Mouse (Mus musculus) liver, postnatal 0 days (tissue): ENCODE results near the gene Tsc22d1.

ENCODE experiments used
- CTCF ChIP-seq: sonication (generic); IDR thresholded peaks from 2 replicates; pipeline ENCODE4 v1.5.1; 2016; ENCODE audit warnings: antibody characterized with exemption, low read depth
- EP300 ChIP-seq: IDR thresholded peaks from 2 replicates; pipeline ENCODE4 v1.6.1; 2016; ENCODE audit warnings: antibody characterized with exemption, low read depth, mild to moderate bottlenecking

- TF ChIP-seq CTCF: no peak
- TF ChIP-seq EP300: no peak
These were observed 126.6 kb downstream of the Tsc22d1 start for GRCm38 (mm10) chr14:76541341-76541740.
